Mouse (Mus musculus) hindlimb bud, embryonic 11.5 days (tissue): ENCODE data around the gene Gm44805.
A peak's percentile ranks its signal among the peaks of the same experiment; 100 is the strongest.

Experiments
- DNase-seq: peaks from one replicate; pipeline ENCODE4 v3.0.0-alpha.2; 2012; ENCODE audit warnings: low read depth, low spot score; ENCODE audit errors: extremely low spot score

The Gm44805 gene

GRCm38 (mm10) chr7:19678901-19679300 lies 2.3 kb downstream of the Gm44805 start:
- no peak for DNase-seq

GRCm38 (mm10) chr7:19677872-19678271 lies 3.4 kb downstream of the Gm44805 start, which contains the start of gene Apoc2:
Gene Apoc2 (minus strand): TSS chr7:19677941.
- no peak for DNase-seq

GRCm38 (mm10) chr7:19676662-19677061 lies 4.6 kb downstream of the Gm44805 start:
- DNase-seq = no peak

- no peak for DNase-seq
These were observed 5.4 kb downstream of the Gm44805 start for GRCm38 (mm10) chr7:19675824-19676223.

DNA sequence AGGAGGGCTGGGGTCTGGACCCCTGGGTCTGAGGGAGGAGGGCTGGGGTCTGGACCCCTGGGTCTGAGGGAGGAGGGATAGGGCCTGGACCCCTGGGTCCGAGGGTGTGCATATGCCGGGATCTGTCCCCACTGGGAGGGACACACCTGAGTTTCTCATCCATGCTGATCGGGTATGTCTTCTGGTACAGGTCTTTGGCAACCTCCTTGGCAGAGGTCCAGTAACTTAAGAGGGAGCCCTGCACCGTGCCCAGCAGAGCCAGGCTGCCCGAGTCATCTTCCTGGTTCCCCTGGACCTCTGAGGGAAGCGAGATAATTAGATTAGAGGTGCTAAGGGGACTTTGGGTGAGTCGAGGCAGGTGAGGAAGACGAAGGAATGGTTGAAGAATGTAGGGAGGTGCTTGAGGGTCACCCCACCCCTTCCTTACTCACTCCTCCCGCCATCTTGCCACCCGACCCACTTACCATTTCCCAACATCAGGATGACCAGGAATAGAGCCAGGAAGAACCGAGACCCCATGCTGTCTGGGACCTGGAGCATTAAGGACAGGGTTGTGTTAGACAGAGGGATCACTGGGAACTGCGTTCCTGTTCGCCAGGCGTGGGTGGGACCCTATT lies 8.0 kb downstream of the Gm44805 start:
- no peak for DNase-seq

- no peak for DNase-seq
These were observed 9.7 kb downstream of the Gm44805 start for GRCm38 (mm10) chr7:19671511-19671910.

GRCm38 (mm10) chr7:19668947-19669721 lies 12.1 kb downstream of the Gm44805 start:
- peak; percentile 87 for DNase-seq

DNA sequence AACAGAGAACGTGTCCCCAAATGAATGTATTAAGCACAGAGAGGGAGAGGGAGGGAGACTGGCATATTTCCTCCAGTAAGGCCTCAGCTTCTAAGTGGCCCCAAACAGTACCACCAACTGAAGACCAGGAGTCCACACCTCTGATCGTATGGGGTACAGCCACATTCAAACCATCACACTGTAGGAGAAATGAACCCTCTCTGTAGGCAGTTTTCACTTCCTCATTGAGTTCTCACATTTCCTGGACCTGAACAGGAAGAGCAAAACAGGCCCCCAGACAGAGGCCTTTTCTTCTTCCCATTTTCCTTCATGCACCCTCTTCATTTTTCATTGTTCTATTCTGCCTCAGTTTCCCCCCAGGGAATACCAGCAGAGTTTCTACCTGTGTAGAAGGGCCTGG lies 13.8 kb downstream of the Gm44805 start:
- no peak for DNase-seq

DNA sequence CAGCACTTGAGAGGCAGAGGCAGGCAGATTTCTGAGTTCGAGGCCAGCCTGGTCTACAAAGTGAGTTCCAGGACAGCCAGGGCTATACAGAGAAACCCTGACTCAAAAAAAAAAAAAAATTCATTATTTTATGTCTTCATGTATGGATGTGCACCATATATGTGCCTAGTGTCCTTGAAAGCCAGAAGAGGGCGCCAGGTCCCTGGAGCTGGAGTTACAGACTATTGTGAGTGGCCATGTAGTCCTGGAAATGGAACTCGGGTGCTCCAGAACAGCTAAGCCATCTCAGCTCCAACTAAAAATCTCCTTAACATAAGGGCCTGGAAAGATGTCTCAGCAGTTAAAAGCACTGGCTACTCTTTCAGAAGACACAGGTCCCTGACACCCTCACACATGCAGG lies 14.5 kb downstream of the Gm44805 start:
- DNase-seq = no peak

- DNase-seq = peak; percentile 96
These were observed 16.0 kb downstream of the Gm44805 start, which contains the start of gene Clptm1 for GRCm38 (mm10) chr7:19664955-19665841. Gene Clptm1 (minus strand): TSS chr7:19665033.

GRCm38 (mm10) chr7:19664455-19664954 lies 16.7 kb downstream of the Gm44805 start:
- no peak for DNase-seq

DNA sequence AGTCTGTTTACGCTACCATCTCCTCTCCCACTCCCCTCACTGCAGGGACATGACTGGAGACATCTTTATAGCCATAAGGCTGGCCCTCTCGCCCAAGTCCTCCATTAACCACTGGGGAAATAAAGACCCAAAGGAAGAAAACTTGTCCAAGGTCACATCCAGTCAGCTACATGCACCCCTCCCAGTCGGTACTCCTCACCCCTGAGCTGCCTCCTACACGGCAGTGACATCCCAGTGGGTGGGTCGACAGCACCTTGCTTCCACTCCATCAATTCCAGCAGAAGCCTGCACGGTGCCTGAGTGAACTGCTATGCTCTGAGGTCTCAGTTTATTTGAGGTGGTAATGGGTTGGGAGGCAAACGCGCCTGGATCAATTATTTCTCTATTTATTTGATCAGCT lies 17.3 kb downstream of the Gm44805 start:
- DNase-seq = no peak

DNA sequence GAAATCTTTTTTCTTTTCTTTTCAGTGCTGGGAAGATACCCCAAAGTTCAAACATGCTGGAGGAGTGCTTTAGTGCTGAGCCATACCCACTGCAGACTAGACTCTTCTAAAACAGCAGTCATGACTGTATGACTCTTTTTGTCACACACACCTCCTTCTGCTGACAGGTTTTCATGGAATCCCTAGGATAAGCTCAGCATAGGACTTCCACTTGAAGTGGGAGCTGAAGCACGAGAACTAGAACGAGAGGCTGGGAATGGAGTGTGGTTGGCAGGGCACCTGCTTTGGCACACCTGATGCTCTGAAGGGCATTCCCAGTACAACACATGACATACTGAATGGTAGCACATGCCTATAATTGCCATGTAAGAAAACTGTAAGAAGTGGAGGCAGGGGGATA lies 28.6 kb downstream of the Gm44805 start:
- no peak for DNase-seq

DNA sequence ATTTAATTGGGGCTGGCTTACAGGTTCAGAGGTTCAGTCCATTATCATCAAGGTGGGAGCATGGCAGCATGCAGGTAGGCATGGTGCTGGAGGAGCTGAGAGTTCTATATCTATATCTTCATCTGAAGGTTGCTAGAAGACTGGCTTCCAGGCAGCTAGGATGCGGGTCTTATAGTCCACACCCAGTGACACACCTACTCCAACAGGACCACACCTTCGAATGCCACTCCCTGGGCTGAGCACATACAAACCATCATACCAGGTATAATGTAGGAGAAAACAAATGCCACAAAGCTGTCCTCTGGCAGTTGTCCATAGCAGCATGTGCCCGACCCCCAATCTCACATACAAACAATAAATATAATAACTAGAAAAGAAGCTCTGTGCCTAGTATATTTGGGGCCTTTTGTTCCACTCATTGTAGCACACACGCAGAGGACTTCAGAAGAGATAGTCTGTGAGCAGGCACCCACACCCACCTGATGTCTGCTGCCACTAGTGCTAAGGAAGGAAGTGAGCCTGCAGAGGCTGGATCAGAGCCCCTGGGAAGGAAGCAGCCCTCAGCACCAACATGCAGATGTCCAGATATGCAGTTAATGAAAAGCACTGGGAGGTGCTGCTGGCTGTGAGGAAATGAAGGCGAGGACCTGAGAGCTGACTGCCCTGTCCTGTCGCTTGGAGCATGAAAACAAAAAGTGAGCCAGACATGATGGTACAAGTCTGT lies 30.0 kb downstream of the Gm44805 start:
- no peak for DNase-seq

GRCm38 (mm10) chr7:19641223-19641622 lies 40.0 kb downstream of the Gm44805 start:
- no peak for DNase-seq

DNA sequence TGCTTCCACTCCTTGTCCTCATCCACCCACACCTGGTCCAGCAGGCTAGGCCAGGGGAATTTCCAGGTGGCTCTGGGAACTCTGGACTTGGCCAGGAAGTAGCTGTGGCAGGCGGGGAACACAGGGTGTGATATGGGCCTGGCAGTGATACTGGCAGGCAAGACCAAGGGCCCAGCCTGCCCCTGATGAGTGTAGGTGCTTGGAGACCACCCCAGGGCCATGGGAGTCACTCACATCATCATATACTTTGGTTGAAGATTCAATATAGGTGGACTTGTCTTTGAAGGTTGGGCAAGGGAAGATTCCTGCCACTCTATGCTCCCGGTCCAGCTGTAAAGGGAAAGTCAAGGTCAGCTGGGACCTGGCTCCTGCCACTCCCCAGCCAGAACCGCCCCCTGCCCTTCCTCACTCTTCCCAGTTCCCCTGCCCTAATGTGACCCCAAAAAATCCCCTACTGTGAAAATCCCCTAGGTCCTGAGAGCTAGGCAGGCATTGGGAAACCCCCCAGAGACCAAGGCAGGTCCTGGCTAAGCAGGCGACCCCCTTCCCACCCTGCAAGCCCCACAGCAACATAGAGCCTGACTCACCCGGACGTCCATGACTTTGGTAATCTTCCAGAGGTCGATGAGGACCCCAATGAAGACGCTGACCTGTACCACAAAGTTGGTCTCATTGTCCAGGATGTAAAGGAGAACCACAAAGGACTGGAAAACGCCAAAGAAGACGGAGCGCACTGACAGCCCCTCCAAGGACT lies 46.0 kb downstream of the Gm44805 start:
- DNase-seq = no peak

DNA sequence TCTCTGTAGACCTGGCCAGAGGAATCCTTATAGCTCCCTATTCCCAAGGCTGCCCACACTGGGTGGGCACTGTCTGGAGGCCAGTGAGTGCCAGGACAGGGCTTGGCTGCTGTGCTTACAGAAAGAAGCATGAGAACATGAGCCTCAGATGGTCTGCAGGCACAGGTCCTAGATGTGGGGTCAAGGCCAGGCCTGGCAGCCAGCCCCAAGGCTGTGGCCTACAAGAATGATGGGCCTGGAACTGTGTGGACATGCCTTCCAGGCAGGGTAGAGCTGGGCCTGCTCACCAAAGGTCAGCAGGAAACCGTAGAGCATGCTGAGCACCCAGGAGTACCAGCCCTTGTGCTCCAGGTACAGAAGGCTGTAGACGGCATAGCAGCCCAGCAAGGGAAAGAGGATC lies 46.6 kb downstream of the Gm44805 start:
- DNase-seq = no peak

- DNase-seq = no peak
These were observed 47.4 kb downstream of the Gm44805 start for GRCm38 (mm10) chr7:19633855-19634254.

- no peak for DNase-seq
These were observed 48.0 kb downstream of the Gm44805 start for GRCm38 (mm10) chr7:19633197-19633596.

GRCm38 (mm10) chr7:19632720-19633119 lies 48.5 kb downstream of the Gm44805 start:
- DNase-seq = no peak
